Comparison of ENCODE assay signal across 8 mouse cellular contexts in the genomic region with DNA sequence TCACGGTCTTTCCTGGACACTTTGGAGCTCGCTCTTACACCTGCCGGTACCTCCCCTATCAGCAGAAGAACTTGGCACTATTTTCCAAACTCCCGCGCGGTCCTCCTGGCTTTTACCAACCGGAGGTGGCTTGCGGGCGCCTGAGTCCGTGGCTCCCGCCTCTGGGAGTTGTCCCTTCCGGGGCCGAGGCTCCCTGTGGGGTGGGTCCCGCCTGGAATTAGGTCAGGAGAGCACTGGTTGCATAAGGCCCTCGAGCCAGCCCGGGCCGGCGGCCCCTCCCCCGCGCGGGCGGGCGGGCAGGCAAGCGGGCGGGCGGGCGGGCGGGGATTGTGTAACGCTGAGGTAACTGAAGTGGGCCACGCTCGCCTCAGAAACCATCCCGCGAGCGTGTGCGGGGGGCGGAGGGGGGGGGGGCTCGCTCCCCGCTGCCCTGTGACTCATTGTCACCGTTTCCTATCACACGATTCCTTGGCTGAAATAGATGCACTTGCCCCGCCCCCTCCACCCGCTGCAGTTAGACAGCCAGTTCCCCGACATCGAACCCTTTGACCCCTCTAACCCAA. TPM values are rescaled to one million over a fixed set of nuclear protein-coding genes. Genes with fewer than 3 reads are reported as not detected.
DNase-seq lines count a peak whose midpoint lies in the region; ATAC-seq and TF ChIP-seq lines count a peak whose summit lies in the region.

No protein-coding gene starts in this region.

- no peaks in the 10 kb centered on the region for H3K9me3 ChIP-seq in E14TG2a.4 (ENCODE audit: low read length)
- no peaks in the 10 kb centered on the region for H3K9me3 ChIP-seq in forebrain, embryonic 14.5 days (replicated peaks; ENCODE audit: control insufficient read depth, low read length)

- ATAC-seq in forebrain, embryonic 14.5 days = peak; percentile 27; the same call in 1 of the 2 replicates
- ATAC-seq in hematopoietic stem cell, adult 5-6 weeks (replicated peaks in 1 of 2; ENCODE audit: insufficient read depth in 1 of 2, low FRiP score in 2 of 2, low TSS enrichment in 1 of 2, low read depth in 1 of 2, poor library complexity in 2 of 2, severe bottlenecking in 2 of 2) = peak; percentile 23 to 50; a peak in 2 of 4 replicates
- no peak for ATAC-seq in inflammation-experienced regulatory T-cells, adult 6 months

- H3K4me3 ChIP-seq in E14TG2a.4 (replicated peaks; ENCODE audit: low read length) = peak overlapping the region; percentile 66
- H3K4me3 ChIP-seq in forebrain, embryonic 14.5 days (ENCODE audit: low read depth, low read length) = peak overlapping the region; percentile 41

- peak; percentile 20 for DNase-seq in brain, embryonic 14.5 days (ENCODE audit: low read depth)
- peak; percentile 4 for DNase-seq in forebrain, embryonic 14.5 days (ENCODE audit: low spot score)
- DNase-seq in layer of hippocampus, postnatal 10 days (ENCODE audit: low spot score in 2 of 2) = peak; percentile 13 to 38
- DNase-seq in lung, postnatal 25 days (ENCODE audit: low spot score) = peak; percentile 81
- DNase-seq in retina, embryonic 14.5 days (ENCODE audit: low spot score) = peak; percentile 51

- H3K4me2 ChIP-seq in forebrain, embryonic 14.5 days (ENCODE audit: low read length) = peak overlapping the region; percentile 78

- no peaks in the 10 kb centered on the region for H3K36me3 ChIP-seq in E14TG2a.4 (ENCODE audit: insufficient read depth, low read length)
- H3K36me3 ChIP-seq in forebrain, embryonic 14.5 days (ENCODE audit: control insufficient read depth, insufficient read depth, low read length) = no peaks in the 10 kb centered on the region

- peaks cover 4% of the 10 kb centered on the region for H3K4me1 ChIP-seq in E14TG2a.4 (replicated peaks; ENCODE audit: low read depth, low read length)
- H3K4me1 ChIP-seq in forebrain, embryonic 14.5 days (ENCODE audit: control insufficient read depth, insufficient read depth, low read length) = no peaks in the 10 kb centered on the region

- 36% methylated on average over 40 of the region's 44 CpGs for WGBS in forebrain, embryonic 14.5 days

- H3K9ac ChIP-seq in forebrain, embryonic 14.5 days (ENCODE audit: low read length) = peak overlapping the region; percentile 54; the same call in 1 of the 2 replicates

- H3K27ac ChIP-seq in forebrain, embryonic 14.5 days (ENCODE audit: low read depth, low read length) = no peak overlapping the region

- no peak for TF ChIP-seq CTCF in E14TG2a.4 (conservative IDR thresholded peaks at IDR 0.05; ENCODE audit: low read length)
- no peak for TF ChIP-seq CTCF in brain, embryonic 14.5 days (IDR thresholded peaks at IDR 0.05; ENCODE audit: borderline replicate concordance, extremely low read depth, insufficient read depth, insufficient read length)

- TF ChIP-seq POLR2A in brain, embryonic 14.5 days (IDR thresholded peaks at IDR 0.05; ENCODE audit: borderline replicate concordance, extremely low read depth, insufficient read depth, insufficient read length, poor library complexity, severe bottlenecking) = no peak

- H3K27me3 ChIP-seq in E14TG2a.4 (ENCODE audit: insufficient read depth, low read length) = peaks cover 57% of the 10 kb centered on the region
- H3K27me3 ChIP-seq in forebrain, embryonic 14.5 days (replicated peaks; ENCODE audit: control insufficient read depth, insufficient read depth, low read length) = no peaks in the 10 kb centered on the region

RNA-seq across cellular contexts. Expression of a gene that starts 1.8 kb away (rescaled TPM):
- 1.2 and 1.7 TPM in 2 replicates for polyA plus RNA-seq in brain, embryonic 14.5 days (2012; rRNA removed)
- polyA plus RNA-seq in forebrain, embryonic 14.5 days (2014; fragmentation: Nextera tagmentation; extraction: Ambion mirVana) = 0.98 and 1.3 TPM in 2 replicates
- 30.4 and 34.9 TPM in 2 replicates for total RNA-seq in hematopoietic stem cell, adult 5-6 weeks (2017)
- total RNA-seq in layer of hippocampus, postnatal 10 days (2021) = 10 to 100 TPM; 15.3 to 16.9 TPM
- not detected for polyA plus RNA-seq in inflammation-experienced regulatory T-cells, adult 6 months (2017; shearing (Covaris generic))

Comparison
In these comparisons a context has a peak if more than half of its experiments do, and no peak if none do; other contexts are left out.
1. DNase-seq: peak in every context shown above with its lines; median percentile 81 in lung, postnatal 25 days; 51 in retina, embryonic 14.5 days; 26 in layer of hippocampus, postnatal 10 days; 20 in brain, embryonic 14.5 days; 4 in forebrain, embryonic 14.5 days.